Mouse (Mus musculus) heart, adult 2 months (tissue): Measurements from ENCODE around the gene Ciart. TPM values are rescaled to one million over a fixed set of nuclear protein-coding genes. Genes with fewer than 3 reads are reported as not detected.
"Not testable (repeated sequence)": the region's sequence is repeated elsewhere in the genome, so short reads cannot be mapped to it uniquely, and the experiment has no call there.

Experiments used
- DNase-seq, 2 experiments: peaks; one replicate each; pipeline ENCODE4 v3.0.0; 2021
- H3K27ac ChIP-seq: fragments of 200-600 bp; 2 replicates; pipeline ENCODE4 v1.8.1; 2022
- H3K27me3 ChIP-seq: fragments of 200-500 bp; 2 replicates; pipeline ENCODE4 v1.6.1; 2012; ENCODE audit warnings: mild to moderate bottlenecking, low read length, inconsistent platforms, mixed read lengths; ENCODE audit not compliant: control insufficient read depth, insufficient read depth
- H3K36me3 ChIP-seq: fragments of 200-500 bp; 2 replicates; pipeline ENCODE4 v1.6.1; 2012; ENCODE audit warnings: low read length, inconsistent platforms; ENCODE audit not compliant: control insufficient read depth, insufficient read depth
- H3K4me1 ChIP-seq: fragments of 200-500 bp; 2 replicates; pipeline ENCODE4 v1.6.1; 2011; ENCODE audit warnings: low read length; ENCODE audit not compliant: control insufficient read depth, insufficient read depth
- H3K4me3 ChIP-seq: fragments of 200-600 bp; 2 replicates; pipeline ENCODE4 v1.8.1; 2022
- H3K79me2 ChIP-seq: fragments of 200-500 bp; replicated peaks from 2 replicates; pipeline ENCODE4 v1.6.1; 2012; ENCODE audit warnings: mild to moderate bottlenecking, inconsistent platforms, low read length, moderate library complexity, mixed read lengths; ENCODE audit not compliant: control insufficient read depth, insufficient read depth
- H3K9ac ChIP-seq: fragments of 200-500 bp; 2 replicates; pipeline ENCODE4 v1.6.1; 2012; ENCODE audit warnings: low read depth, mild to moderate bottlenecking, control low read depth, inconsistent platforms, low read length, mixed read lengths
- CTCF ChIP-seq: fragments of 200-600 bp; IDR thresholded peaks from 2 replicates; pipeline ENCODE4 v1.8.1; 2022; ENCODE audit warnings: antibody characterized with exemption, mild to moderate bottlenecking, moderate library complexity
- EP300 ChIP-seq: fragments of 200-500 bp; IDR thresholded peaks from 2 replicates; pipeline ENCODE4 v1.6.1; 2011; ENCODE audit warnings: low read depth, low read length, control low read depth; ENCODE audit not compliant: insufficient read depth
- POLR2A ChIP-seq: fragments of 200-500 bp; IDR thresholded peaks from 2 replicates; pipeline ENCODE4 v1.6.1; 2011; ENCODE audit warnings: mild to moderate bottlenecking, low read depth, low read length, control low read depth; ENCODE audit not compliant: insufficient read depth
- WGBS: fragments of 180-500 bp; shearing (Covaris S2); methylation state at CpG from one replicate; pipeline ENCODE4 v1.1.7; 2018; 5-methylcytosine and 5-hydroxymethylcytosine counted together
- intact Hi-C: fragments of 180-260 bp; cut with DNase I; formaldehyde crosslinking; loops from one replicate; pipeline ENCODE4 v1.15.1; 2025
- polyA plus RNA-seq: library from polyadenylated mRNA; depleted of rRNA; stranded (reverse); fragments of >200 nt; gene quantifications from 2 replicates; pipeline ENCODE4 v1.2.3, GENCODE M21; 2012
- total RNA-seq, 2 experiments: library from RNA; stranded (reverse); gene quantifications; 2 replicates each; pipeline ENCODE4 v1.2.3; 2021

Ciart gene
- total and polyA plus RNA-seq, 3 experiments = 5.1 to 27.0 (median 7.7) TPM

DNA sequence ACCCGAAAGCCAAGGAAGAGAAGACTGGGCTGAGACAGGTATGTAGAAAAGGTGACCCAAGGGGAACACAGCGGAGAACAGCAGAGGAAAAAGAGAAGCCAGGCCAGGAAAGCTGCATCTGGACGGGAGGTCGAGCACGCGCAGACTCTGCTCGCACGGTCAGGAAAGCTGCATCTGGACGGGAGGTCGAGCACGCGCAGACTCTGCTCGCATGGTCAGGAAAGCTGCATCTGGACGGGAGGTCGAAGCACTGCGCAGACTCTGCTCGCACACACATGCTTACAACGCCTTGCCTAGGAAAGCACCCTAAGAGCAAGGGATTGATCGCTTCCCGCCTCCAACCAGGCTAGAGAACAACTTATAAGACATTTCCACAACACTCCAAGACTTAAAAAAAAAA lies 16.5 kb downstream of the Ciart start:
- intact Hi-C loops = no loop called here
- 89% methylated on average over 20 of the region's 20 CpGs for WGBS
- H3K27me3 ChIP-seq = no peaks in the 10 kb centered on the region

DNA sequence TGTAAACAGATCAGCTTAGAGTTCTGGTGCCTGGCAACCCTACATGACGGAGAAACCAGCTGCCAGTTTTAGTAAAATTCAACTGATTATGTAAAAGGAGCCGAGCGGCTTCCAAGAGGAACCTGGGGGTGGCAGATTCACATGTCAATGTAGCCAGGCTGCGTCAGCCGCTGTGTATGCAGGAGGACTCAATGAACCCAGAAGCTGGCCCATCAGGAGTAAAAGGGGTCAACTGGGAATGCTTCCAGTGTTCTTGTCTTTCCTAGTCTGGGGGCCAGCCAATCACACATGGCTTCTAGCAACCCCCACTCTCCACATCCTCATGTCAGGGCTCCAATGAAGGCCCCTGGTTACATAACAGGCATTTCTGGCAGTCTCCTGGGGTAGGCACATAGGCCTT lies 17.0 kb downstream of the Ciart start:
- Histone ChIP-seq H3K27me3 (no peaks in the 10 kb centered on the region), H3K27ac (peak overlapping the region; percentile 53), H3K79me2 (peaks cover 4% of the 10 kb centered on the region), H3K4me1 (no peaks in the 10 kb centered on the region; the same call in none of the 2 replicates), H3K4me3 (no peak overlapping the region), H3K36me3 (peaks cover 4% of the 10 kb centered on the region), H3K9ac (no peak overlapping the region)
- 67% methylated on average over 5 of the region's 5 CpGs for WGBS
- TF ChIP-seq POLR2A (no peak), CTCF (no peak), EP300 (no peak)
- intact Hi-C loops = no loop called here
- peak; percentile 28 to 55 for DNase-seq

More for the DNA sequence above, 16.5 kb downstream of the Ciart start:
- peaks cover 4% of the 10 kb centered on the region for H3K79me2 ChIP-seq
- no peak overlapping the region for H3K4me3 ChIP-seq
- peak overlapping the region; percentile 43; the same call in 1 of the 2 replicates for H3K9ac ChIP-seq
- no peak for DNase-seq
- H3K36me3 ChIP-seq = peaks cover 4% of the 10 kb centered on the region
- H3K4me1 ChIP-seq = peaks cover under 1% of the 10 kb centered on the region
- H3K27ac ChIP-seq = peak overlapping the region; percentile 53
- TF ChIP-seq CTCF = no peak
- no peak for TF ChIP-seq POLR2A
- TF ChIP-seq EP300 = no peak

DNA sequence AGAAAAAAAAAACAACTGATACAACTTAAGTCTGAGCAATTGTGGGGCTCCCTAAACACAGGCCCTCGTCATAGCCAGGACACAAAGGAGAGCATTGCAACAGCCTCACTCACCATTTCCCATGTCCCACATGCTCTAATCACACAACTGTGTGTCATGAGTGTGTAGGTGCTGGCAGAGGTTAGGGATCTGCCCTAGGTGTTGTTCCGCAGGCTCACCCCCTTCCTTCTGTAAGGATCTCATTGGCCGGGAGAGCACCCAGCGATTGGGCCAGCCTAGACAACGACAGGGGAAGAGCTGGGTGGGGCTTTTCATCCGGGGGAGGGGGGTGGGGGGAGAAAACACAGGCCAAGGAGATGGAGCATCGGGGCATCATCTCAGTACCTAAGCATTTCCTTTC lies 18.5 kb downstream of the Ciart start:
- H3K4me1 ChIP-seq = no peaks in the 10 kb centered on the region; the same call in 1 of the 2 replicates
- 54% methylated on average over 7 of the region's 7 CpGs for WGBS
- TF ChIP-seq POLR2A (no peak), CTCF (no peak)
- peak overlapping the region; percentile 38; the same call in 1 of the 2 replicates for H3K27ac ChIP-seq
- no peaks in the 10 kb centered on the region for H3K27me3 ChIP-seq
- peaks cover 4% of the 10 kb centered on the region for H3K36me3 ChIP-seq
- intact Hi-C loops = no loop called here
- H3K4me3 ChIP-seq = no peak overlapping the region
- DNase-seq = no peak
- H3K79me2 ChIP-seq = peaks cover 1% of the 10 kb centered on the region; the same call in 1 of the 2 replicates
- H3K9ac ChIP-seq = no peak overlapping the region

GRCm38 (mm10) chr3:95861796-95862195 lies 20.3 kb downstream of the Ciart start:
- WGBS = 53% methylated on average over 2 of the region's 2 CpGs
- Histone ChIP-seq H3K36me3 (peaks cover 4% of the 10 kb centered on the region; the same call in 1 of the 2 replicates), H3K4me3 (no peak overlapping the region), H3K79me2 (no peaks in the 10 kb centered on the region; the same call in 1 of the 2 replicates), H3K27ac (no peak overlapping the region), H3K9ac (no peak overlapping the region), H3K4me1 (no peaks in the 10 kb centered on the region; the same call in 1 of the 2 replicates), H3K27me3 (no peaks in the 10 kb centered on the region)
- intact Hi-C loops = loop anchor here (1.0 to 2.0 kb wide), 2 partner anchors 45 to 191 kb away; no protein-coding TSS in a partner anchor
- TF ChIP-seq EP300 (no peak), CTCF (peak; percentile 83)
- DNase-seq = peak in 1 of 2 experiments; percentile 49

DNA sequence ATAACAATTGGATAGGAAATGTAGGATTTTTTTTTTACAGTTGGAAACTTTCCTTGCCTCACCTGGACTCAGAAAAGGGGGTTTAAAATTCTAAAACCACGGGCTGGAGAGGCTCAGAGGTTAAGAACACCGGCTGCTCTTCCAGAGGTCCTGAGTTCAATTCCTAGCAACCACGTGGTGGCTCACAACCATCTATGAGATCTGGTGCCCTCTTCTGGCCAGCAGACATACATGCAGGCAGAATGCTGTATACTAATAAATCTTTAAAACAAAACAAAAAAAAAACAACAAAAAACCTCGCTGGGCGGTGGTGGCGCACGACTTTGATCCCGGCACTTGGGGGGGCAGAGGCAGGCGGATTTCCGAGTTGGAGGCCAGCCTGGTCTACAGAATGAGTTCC lies 20.8 kb downstream of the Ciart start:
- intact Hi-C loops = loop anchor here (2.0 kb wide), 1 partner anchor 192 kb away; no protein-coding TSS in a partner anchor
- H3K9ac ChIP-seq = no peak overlapping the region
- no peaks in the 10 kb centered on the region for H3K27me3 ChIP-seq
- H3K36me3 ChIP-seq = peaks cover 4% of the 10 kb centered on the region; the same call in 1 of the 2 replicates
- DNase-seq = no peak
- H3K4me1 ChIP-seq = no peaks in the 10 kb centered on the region; the same call in 1 of the 2 replicates
- 80% methylated on average over 10 of the region's 10 CpGs for WGBS
- no peak overlapping the region for H3K27ac ChIP-seq
- no peak overlapping the region for H3K4me3 ChIP-seq
- TF ChIP-seq EP300 (no peak), CTCF (peak; percentile 57), POLR2A (no peak)
- no peaks in the 10 kb centered on the region; the same call in 1 of the 2 replicates for H3K79me2 ChIP-seq

DNA sequence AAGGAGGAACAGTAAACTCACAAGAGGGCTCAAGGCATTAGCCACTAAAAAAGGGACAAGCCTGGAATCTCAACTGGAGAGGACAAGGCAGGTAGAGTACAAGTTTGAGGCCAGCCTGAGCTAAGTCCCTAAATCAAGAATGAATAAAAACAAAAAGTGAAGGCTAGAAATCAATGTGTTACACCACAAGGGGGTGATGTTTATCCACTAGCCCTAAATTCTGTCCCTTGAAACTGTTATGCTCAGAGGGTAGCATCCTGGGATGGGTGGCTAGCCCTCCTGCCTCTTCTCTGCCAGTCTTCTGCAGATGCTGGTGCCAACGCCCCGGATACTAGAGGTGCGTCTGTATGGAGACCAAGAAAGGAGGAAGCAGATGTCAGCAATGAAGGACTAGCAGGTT lies 21.7 kb downstream of the Ciart start:
- H3K36me3 ChIP-seq = peaks cover 2% of the 10 kb centered on the region; the same call in 1 of the 2 replicates
- H3K4me1 ChIP-seq = no peaks in the 10 kb centered on the region
- intact Hi-C loops = loop anchor here (2.0 kb wide), 1 partner anchor 192 kb away; no protein-coding TSS in a partner anchor
- H3K4me3 ChIP-seq = no peak overlapping the region
- no peak for DNase-seq
- no peaks in the 10 kb centered on the region for H3K79me2 ChIP-seq
- 70% methylated on average over 3 of the region's 3 CpGs for WGBS
- H3K27me3 ChIP-seq = no peaks in the 10 kb centered on the region
- TF ChIP-seq POLR2A = no peak
- TF ChIP-seq CTCF = peak; percentile 49
- TF ChIP-seq EP300 = no peak
- H3K27ac ChIP-seq = no peak overlapping the region
- no peak overlapping the region for H3K9ac ChIP-seq

DNA sequence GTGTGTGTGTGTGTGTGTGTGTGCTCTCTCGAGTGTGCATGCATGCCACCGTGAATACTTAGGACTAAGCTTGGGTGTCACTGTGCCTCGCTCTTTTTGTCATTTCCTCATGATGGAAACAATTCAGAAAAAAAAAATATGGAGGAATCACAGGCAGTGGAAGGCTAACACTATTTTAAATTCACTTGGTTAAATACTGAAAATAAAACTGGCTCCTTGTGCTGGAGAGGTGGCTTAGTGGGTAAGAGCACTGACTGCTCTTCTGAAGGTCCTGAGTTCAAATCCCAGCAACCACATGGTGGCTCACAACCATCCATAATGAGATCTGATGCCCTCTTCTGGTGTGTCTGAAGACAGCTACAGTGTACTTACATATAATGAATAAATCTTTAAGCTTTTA lies 23.8 kb downstream of the Ciart start:
- H3K4me3 ChIP-seq, H3K79me2 ChIP-seq, intact Hi-C loops, H3K27ac ChIP-seq, H3K27me3 ChIP-seq, H3K9ac ChIP-seq, DNase-seq, H3K4me1 ChIP-seq, H3K36me3 ChIP-seq: not testable (repeated sequence)
- WGBS = 73% methylated on average over 3 of the region's 3 CpGs

DNA sequence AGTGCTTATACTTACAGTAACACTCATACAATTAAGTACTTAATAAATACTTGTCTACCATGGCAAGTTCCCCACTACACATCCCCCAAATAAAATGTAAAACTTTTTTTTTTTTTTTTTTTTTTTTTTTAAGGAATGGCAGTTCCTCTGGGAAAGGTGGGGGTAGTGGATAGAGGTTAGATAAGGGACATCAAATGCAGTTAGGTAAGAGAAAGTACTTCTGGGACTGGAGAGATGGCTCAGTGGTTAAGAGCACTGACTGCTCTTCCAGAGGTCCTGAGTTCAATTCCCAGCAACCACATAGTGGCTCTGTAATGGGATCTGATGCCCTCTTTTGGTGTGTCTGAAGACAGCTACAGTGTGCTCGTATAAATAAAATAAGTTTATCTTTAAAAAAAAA lies 25.0 kb downstream of the Ciart start:
- WGBS = 85% methylated on average over 1 of the region's 1 CpGs
- H3K4me1 ChIP-seq, H3K4me3 ChIP-seq, DNase-seq, intact Hi-C loops, H3K9ac ChIP-seq, H3K27me3 ChIP-seq, H3K36me3 ChIP-seq, H3K79me2 ChIP-seq, H3K27ac ChIP-seq: not testable (repeated sequence)
